Mouse (Mus musculus) E14TG2a.4 (cell line): ENCODE measurements around the gene Fam213a.

Experiments
- CTCF ChIP-seq: conservative IDR thresholded peaks from 2 replicates; pipeline ENCODE4 v1.5.1; 2014; ENCODE audit warnings: low read length
- NANOG ChIP-seq: IDR thresholded peaks from 2 replicates; pipeline ENCODE4 v1.6.1; 2014; ENCODE audit warnings: borderline replicate concordance, low read length, mixed read lengths
- POU5F1 ChIP-seq: IDR thresholded peaks from 2 replicates; pipeline ENCODE4 v1.6.1; 2014; ENCODE audit warnings: low read length, borderline replicate concordance

DNA sequence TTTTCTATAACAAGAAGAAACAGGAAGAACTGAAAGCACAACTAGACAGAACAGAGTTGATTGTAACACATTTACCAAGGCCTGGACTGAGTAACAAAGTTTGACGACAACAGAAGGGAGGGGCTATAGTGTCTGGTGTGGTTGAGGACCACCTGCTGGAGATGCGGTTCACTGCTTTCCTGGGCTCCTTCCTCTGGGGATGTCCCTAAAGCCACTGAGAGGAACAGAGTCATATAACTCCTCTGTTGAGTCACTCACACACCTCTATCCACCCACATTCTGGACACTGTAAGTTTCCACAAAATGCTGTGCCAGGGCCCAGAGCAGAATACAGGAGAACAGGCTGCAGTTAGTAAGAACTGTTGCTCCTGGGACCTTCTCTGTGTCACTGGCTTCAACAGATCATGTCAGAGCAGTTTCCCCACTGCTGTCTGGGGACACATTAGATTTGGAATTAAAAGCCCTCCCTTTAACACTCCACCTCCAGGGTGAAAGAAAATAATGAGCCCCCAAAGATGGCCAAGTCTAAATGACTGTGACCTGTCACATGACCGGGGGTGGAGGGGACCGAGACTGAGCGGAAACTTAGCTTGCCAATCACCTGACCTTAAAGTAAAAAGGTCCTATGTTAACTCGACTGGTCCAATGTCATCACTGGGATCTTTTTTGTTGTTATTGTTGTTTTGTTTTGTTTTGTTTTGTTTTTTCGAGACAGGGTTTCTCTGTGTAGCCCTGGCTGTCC lies 13.5 kb downstream of the Fam213a start:
- TF ChIP-seq CTCF (no peak), POU5F1 (no peak), NANOG (no peak)
